Mouse (Mus musculus) bone marrow, adult 2 months (tissue): ENCODE results near the gene Naa80. TPM values are rescaled to one million over a fixed set of nuclear protein-coding genes. Genes with fewer than 3 reads are reported as not detected.

Source experiments
- H3K27ac ChIP-seq: fragments of 200-500 bp; 2 replicates; pipeline ENCODE4 v1.5.1; 2012; ENCODE audit warnings: low read depth, mild to moderate bottlenecking, control low read depth, inconsistent platforms, low read length; ENCODE audit not compliant: control insufficient read depth, poor library complexity, insufficient read depth
- H3K4me1 ChIP-seq: fragments of 200-500 bp; 2 replicates; pipeline ENCODE4 v1.6.1; 2011; ENCODE audit warnings: low read length; ENCODE audit not compliant: control insufficient read depth, insufficient read depth
- H3K4me3 ChIP-seq: fragments of 200-500 bp; replicated peaks from 2 replicates; pipeline ENCODE3; 2011; ENCODE audit warnings: mild to moderate bottlenecking, low read depth, low read length, control low read depth; ENCODE audit not compliant: control insufficient read depth
- CTCF ChIP-seq: fragments of 200-500 bp; IDR thresholded peaks from 2 replicates; pipeline ENCODE4 v1.5.1; 2011; ENCODE audit warnings: low read length, control low read depth; ENCODE audit not compliant: control insufficient read depth, insufficient read depth
- POLR2A ChIP-seq: fragments of 200-500 bp; IDR thresholded peaks from 2 replicates; pipeline ENCODE4 v1.6.1; 2011; ENCODE audit warnings: low read depth, mild to moderate bottlenecking, control low read depth, low read length, borderline replicate concordance; ENCODE audit not compliant: control insufficient read depth
- WGBS: fragments of 180-500 bp; shearing (Covaris S2); methylation state at CpG from one replicate; pipeline ENCODE4 v1.1.7; 2018; 5-methylcytosine and 5-hydroxymethylcytosine counted together
- polyA plus RNA-seq: library from polyadenylated mRNA; stranded (reverse); fragments of >200 nt; gene quantifications from 2 replicates; pipeline ENCODE4 v1.2.4, GENCODE M21; 2011; ENCODE audit warnings: low replicate concordance; ENCODE audit not compliant: missing spikeins, insufficient read depth, insufficient read length

Gene Naa80
- polyA plus RNA-seq, 1 experiment: 34.9 TPM

DNA sequence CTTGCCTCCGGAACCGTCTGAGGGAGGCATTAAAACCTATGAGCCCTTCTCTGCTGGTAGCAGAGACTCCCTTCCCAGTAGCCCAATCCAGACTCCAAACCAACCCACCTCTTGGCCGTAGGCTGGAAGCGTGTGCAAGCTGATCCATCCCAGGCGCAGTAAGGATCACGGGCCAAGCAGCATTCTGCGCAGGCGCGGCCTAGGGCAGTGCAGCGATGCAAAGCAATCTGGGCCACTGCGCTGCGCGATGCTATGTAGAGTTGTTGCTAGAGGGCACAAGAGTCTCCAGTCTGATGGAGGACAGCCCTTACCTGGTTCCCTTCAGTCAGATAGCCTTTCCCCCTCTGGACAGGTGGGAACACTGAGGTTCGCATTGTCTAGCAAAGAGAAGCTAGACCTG lies 21.2 kb downstream of the Naa80 start:
- no peak overlapping the region for H3K4me3 ChIP-seq
- no peak overlapping the region for H3K27ac ChIP-seq
- H3K4me1 ChIP-seq: peaks cover 2% of the 10 kb centered on the region; the same call in 1 of the 2 replicates
- no peak for TF ChIP-seq CTCF
- TF ChIP-seq POLR2A: no peak
- WGBS: 88% methylated on average over 14 of the region's 14 CpGs

DNA sequence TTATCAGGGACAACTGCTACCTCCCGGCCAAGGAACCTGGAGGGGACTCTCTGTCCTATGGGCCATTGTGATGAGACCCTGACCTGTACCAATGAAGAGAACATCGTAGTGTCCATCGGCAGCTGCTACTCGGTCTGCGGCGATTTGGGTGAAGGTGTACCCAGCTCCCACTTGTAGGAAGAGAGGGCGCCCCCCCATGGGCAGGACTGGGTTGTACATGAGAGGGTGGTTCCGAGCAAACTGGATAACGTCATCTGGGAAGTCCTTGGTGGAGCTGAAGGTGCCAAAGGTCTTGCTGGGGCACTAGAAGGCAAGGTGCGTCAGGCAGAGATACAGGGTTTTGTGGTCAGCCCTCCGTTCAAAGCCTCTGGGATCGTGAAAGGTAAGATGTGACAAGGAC lies 22.1 kb downstream of the Naa80 start:
- TF ChIP-seq POLR2A (no peak), CTCF (peak; percentile 19; the same call in 1 of the 2 replicates)
- peaks cover 2% of the 10 kb centered on the region; the same call in 1 of the 2 replicates for H3K4me1 ChIP-seq
- 65% methylated on average over 12 of the region's 12 CpGs for WGBS
- H3K27ac ChIP-seq: no peak overlapping the region
- H3K4me3 ChIP-seq: no peak overlapping the region

DNA sequence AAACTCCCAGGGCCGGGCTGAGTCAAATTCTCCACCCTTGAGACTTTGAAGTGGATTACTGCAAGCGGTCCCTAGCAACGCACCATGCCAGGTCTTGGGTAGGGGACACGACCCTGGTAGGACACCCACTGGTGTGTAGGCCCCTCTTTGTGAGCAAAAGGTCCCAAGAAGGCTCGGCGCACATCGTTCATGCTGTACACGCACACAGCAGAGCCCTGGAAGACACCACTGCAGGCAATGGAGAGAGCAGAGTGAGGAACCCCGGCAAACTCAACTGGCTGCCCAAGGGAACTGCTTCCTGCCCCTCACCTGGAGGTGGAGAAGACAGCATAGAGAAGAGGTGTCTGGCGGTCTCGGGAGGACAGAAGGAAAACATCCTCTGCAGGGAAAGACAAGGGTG lies 22.6 kb downstream of the Naa80 start:
- H3K4me1 ChIP-seq: peaks cover 2% of the 10 kb centered on the region; the same call in 1 of the 2 replicates
- TF ChIP-seq POLR2A: no peak
- no peak for TF ChIP-seq CTCF
- WGBS: 77% methylated on average over 11 of the region's 11 CpGs

DNA sequence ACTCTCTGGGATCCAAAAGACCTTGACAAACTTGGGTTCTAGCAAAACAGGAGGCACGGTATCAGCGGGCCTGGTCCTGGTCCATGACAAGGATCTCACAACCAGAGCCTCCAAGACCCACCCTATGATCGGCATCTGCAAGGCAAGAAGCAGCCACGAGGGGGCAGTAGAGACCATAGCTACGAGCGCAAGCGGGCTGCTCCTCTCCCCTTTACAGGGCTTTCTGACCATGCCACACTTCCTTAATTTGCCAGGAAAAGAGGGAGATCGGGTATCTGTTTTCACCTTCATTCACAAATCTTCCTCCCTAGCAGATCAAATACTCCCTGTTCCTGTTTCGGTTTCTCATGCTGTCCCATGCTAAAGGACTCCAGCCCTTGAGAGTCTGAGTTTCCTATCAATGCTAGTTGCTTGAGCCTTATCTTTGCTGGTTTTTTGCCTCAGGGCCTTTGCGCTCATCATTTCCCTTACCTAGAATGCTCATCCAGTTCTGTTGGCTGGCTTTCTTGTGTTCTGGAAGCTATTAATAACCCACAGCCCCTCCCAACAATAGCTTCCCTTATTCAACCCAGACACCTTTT lies 23.5 kb downstream of the Naa80 start:
- Histone ChIP-seq H3K27ac (no peak overlapping the region), H3K4me3 (no peak overlapping the region)
- 3% methylated on average over 10 of the region's 10 CpGs for WGBS

More for the DNA sequence above, 22.6 kb downstream of the Naa80 start:
- Histone ChIP-seq H3K4me3 (no peak overlapping the region), H3K27ac (no peak overlapping the region)

DNA sequence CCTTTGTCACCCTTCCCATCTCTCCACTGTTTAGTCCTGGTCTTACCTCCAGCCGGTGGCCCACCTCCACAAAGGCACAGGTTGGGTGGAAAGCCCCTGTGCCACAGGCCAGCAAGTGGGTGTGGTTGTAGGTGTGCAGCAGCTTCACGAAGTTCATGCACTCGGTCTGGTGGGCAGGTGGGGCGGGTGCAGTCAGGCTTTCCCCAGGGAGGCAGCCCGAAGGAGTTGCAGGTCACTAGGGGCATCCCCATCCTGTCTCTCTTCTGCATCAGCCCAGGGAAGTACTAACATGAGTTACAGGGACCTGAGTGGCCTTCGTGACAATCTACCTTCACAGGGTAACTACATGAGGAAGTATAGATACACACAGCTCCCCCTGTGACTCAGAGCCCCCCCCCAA lies 24.6 kb downstream of the Naa80 start:
- peaks cover 2% of the 10 kb centered on the region; the same call in 1 of the 2 replicates for H3K4me1 ChIP-seq
- 61% methylated on average over 6 of the region's 6 CpGs for WGBS
- H3K27ac ChIP-seq: no peak overlapping the region
- TF ChIP-seq CTCF (no peak), POLR2A (no peak)
- no peak overlapping the region for H3K4me3 ChIP-seq

More for the DNA sequence above, 23.5 kb downstream of the Naa80 start:
- peaks cover 2% of the 10 kb centered on the region; the same call in 1 of the 2 replicates for H3K4me1 ChIP-seq
- peak; percentile 99 for TF ChIP-seq CTCF
- no peak for TF ChIP-seq POLR2A

DNA sequence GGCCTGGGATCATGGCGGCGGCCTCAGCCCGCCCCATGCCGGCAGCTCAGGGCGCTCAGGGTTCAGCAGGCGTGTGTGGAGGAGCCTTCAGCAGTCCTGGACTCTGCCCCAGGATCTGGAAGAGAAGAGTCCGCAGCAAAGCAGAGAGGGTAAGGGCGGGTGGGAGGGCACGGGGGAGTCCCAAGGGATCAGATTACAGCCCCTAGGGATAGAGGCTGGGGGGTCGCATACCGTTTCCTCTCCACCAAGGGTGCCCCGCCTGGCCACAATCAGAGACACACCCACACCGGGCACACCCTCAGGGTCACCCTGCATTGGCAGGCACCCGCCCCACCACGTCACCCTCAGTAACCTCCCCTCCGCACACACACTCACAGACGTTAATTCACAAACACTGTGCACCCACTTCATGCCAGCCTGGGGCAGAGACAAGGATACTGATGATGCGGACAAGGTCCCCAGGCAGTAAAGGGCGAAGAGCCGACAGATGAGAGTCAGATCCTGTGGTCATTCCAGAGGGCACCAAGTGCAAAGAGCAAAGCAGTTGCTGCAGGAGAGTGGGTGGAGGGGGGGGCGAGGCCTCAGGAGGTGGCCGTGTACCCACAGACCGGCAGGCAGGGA lies 26.5 kb downstream of the Naa80 start:
- Histone ChIP-seq H3K27ac (no peak overlapping the region), H3K4me1 (peaks cover 2% of the 10 kb centered on the region; the same call in 1 of the 2 replicates), H3K4me3 (no peak overlapping the region)
- 70% methylated on average over 23 of the region's 23 CpGs for WGBS
- TF ChIP-seq POLR2A (no peak), CTCF (no peak)

DNA sequence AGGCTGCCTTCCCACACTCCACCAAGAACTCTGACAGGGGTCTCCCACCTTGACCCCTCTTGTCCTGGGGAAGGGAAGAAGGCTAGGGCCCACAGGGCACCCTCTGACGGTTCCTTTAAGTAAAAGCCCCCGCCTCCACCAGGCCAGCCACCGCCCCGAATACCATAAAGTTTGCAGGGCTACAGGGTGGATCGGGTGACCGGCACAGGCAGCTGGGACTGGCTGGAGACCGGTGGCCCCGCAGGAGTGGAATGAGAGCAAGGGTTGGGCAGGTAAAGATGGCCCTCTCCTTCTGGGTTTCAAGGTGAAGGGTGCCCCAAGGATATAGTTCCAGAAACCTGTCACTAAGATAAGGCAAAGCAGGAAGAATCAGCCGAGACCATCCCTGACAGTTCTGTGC lies 27.9 kb downstream of the Naa80 start:
- Histone ChIP-seq H3K27ac (no peak overlapping the region), H3K4me3 (no peak overlapping the region), H3K4me1 (peaks cover 4% of the 10 kb centered on the region)
- WGBS: 80% methylated on average over 9 of the region's 9 CpGs
- no peak for TF ChIP-seq POLR2A
- no peak for TF ChIP-seq CTCF

DNA sequence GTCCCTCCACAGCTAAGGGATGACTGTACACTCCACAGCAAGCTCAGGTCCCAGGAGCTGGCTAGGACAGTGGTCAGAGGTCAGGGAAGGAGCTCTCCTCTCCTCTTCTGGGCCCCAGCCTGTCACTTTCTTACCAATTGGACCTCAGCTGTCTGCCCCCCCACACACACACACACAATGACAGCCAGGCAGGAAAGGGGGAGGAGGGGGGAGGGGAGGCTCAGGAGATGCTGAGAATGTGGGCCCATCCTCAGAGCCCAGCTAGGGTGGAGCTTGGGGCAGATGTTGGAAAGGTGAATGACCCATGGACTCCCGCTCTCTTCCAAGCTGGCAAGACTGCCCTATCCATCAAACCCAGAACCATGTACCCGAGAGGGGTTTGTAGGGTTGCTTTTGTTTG lies 28.3 kb downstream of the Naa80 start:
- no peak overlapping the region for H3K4me3 ChIP-seq
- H3K4me1 ChIP-seq: peaks cover 4% of the 10 kb centered on the region
- 91% methylated on average over 2 of the region's 2 CpGs for WGBS
- no peak for TF ChIP-seq POLR2A
- TF ChIP-seq CTCF: no peak
- no peak overlapping the region for H3K27ac ChIP-seq
